Mouse (Mus musculus) cerebellum, postnatal 4 days (tissue): ENCODE results near the gene Psg16.
A peak's percentile ranks its signal among the peaks of the same experiment; 100 is the strongest.
"Not testable (repeated sequence)": the region's sequence is repeated elsewhere in the genome, so short reads cannot be mapped to it uniquely, and the experiment has no call there.

Experiments
- DNase-seq, 2 experiments: peaks; one replicate each; pipeline ENCODE4 v3.0.0; 2022; ENCODE audit warnings: low spot score in 2 of 2, mixed read lengths in 1 of 2

The Psg16 gene

DNA sequence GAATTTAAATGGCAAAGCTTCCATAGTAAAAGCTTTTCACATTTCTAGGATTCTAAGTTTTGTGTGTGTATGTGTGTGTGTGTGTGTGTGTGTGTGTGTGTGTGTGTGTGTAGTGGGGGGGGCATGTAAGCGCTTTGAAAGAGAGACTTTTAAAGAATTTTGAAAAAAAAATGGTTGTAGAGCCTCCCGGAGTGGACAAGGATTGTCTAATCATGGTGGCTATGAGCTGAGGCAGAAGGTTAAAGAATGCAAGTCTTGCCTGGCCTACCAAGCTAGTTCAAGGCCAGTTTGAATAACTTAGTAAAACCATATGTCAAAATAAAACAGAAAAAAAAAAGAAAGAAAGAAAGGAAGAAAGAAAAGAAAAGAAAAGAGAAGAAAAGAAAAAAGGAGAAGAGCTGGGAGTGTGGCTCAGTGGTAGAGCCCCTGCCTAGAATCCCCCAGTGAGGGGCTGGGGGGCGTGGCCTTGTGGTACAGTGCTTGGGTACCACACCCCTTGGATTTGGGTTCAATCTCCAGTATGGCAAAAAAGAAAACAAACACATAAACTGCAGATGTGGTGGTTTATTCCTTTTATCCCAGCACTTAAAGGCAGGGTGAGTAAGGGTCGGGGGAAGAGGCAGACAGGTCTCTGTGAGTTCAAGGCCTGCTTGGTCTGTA lies 18.4 kb upstream of the Psg16 start:
- DNase-seq, result no peak

DNA sequence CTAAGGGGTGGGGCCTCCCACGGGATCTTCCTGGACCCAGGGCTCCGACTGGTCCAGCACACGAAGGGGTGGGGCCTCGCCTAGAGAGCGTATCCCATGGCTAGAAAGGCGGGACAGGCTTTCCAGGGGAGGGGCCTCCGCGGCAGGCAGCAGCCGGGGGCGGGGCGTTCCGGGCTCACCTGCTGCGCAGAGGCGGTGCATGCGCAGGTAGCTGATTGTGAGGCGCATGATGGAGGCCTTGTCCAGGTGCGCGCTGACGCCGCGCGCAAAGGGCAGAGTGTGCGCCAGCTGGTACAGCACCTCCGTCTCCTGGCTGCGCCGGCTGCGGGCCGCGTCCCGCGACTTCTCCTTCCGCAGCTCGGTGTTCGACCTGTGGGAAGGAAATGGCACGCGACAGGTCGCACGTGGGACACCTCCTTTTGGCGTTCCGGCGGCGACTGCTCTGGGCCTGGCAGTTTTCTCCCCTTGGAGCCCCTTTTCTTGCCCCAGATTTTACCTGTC lies 17.7 kb upstream of the Psg16 start:
- peak; percentile 53 to 64 for DNase-seq

DNA sequence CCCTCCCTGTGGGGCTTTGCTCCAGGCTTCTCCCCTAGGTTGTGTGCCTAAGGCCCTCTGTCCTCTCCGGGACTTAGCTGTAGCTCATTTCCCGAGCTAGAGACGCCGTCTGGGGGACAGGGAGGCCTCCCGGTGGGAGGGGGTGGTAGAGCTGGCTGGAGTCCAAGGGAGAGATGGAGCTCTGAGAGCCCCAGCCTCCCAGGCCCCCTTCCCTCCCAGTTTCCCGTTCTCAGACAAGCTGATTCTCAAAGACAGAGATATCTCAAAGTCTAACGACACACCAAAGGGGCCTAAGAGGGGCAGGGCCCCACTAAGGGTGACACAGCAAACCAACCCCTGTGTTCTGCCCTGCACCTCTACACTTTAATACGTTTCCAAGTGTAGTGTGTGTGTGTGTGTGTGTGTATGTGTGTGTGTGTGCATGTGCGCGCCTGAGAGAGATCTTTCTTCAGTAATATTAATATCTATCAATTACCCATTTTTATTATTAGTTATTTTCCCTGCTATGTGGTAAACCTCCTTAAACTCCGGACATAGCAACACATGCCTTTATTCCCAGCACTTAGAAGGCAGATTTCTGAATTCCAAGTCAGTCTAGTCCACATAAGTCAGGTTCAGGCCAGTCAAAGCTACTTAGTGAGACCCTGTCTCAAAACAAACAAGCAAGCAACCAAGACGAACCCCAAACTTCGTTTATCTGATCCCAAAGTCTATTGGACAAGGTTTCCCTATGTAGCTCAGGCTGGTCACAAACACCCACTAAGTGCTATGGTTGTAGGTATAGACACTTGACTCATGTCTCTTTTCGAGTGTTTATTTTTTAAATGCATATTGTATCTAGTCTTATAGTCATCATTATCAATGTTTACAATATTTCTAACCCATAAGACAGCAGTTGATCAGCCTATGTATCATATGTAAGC lies 17.0 kb upstream of the Psg16 start:
- DNase-seq, result no peak

- no peak for DNase-seq
Observed at GRCm38 (mm10) chr7:17058071-17058689, 15.7 kb upstream of the Psg16 start.

GRCm38 (mm10) chr7:17058816-17059462 lies 14.9 kb upstream of the Psg16 start:
- DNase-seq, result no peak

GRCm38 (mm10) chr7:17059463-17059844 lies 14.4 kb upstream of the Psg16 start:
- no peak for DNase-seq

DNA sequence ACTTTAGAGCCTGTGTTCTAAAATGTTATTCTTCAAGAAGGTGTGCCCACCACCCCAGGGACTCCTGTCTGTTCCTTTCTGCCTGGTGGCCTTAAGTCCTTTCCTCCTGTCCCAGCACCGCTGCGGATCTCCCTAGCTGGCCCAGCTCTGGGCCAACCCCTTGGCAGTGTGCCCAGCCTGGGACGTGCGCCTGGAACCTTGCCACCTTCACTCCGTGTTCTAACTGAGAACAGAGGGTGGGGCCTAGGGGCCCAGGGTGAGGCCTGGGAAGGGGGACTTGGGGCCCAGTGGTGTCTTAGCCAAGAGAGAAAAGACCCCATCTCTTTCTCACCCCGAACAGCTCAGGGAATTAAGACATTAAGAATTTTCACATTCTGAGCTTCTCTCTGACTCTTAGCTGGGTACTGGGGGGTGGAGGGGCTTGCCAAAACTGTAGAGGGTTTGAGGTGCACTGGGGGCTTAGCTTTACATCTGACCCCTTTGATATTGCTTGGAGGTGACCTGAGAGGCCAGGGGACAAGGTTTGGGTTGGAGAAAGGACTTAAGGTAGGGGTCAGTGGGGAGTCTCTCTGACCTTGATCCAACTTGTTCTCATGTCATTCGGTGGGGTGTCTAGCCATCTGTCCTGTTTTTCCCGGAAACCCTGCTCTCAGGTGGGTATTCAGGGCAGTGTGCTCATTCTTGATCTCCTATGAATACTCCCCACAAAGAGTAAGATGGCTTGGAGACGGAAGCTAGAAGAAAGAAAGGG lies 13.6 kb upstream of the Psg16 start:
- peak; percentile 80 to 88 for DNase-seq

GRCm38 (mm10) chr7:17060782-17061605 lies 12.8 kb upstream of the Psg16 start:
- no peak for DNase-seq

- DNase-seq, result peak; percentile 60 to 61
Observed at GRCm38 (mm10) chr7:17062389-17062788, 11.5 kb upstream of the Psg16 start, which contains the start of gene Hif3a. Hif3a (minus strand) TSS chr7:17062427.

DNA sequence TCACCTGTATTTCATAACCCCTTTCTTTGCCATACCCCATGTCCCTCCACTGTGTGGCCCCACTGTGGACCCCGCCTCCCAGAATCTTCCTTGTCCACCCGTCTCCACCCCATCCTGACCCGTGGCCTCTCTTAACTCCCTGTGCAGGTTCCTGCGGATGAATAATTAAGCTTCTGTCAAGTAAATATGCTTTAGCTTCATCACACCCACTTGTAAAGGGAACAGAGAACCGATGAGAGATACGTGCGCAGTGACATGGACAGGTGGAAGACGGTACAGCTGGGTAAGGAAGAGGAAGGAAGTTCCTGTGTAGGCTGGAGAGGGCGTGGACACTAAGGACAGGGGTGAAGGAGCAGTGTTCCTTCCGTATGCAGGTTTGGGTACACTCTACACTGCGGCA lies 11.0 kb upstream of the Psg16 start:
- no peak for DNase-seq

GRCm38 (mm10) chr7:17065620-17066019 lies 8.2 kb upstream of the Psg16 start:
- no peak for DNase-seq

DNA sequence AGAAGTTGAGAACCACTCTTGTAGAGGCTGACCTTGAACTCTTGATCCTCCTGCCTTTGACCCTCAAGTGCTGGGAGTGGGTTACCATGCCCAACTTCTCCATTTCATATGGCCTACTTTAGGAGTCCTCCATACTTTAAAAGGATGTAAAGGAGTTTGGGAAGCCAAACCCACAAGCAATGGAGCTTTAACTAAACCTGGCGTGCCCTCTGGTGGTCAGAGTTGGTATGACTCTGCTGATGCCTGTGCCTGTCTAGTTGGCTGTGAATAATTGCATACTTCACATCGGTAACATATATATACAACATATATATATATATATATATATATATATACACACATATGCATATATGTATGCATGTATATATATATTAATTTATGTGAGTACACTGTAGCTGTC lies 7.4 kb upstream of the Psg16 start:
- peak; percentile 52 to 86 for DNase-seq

DNA sequence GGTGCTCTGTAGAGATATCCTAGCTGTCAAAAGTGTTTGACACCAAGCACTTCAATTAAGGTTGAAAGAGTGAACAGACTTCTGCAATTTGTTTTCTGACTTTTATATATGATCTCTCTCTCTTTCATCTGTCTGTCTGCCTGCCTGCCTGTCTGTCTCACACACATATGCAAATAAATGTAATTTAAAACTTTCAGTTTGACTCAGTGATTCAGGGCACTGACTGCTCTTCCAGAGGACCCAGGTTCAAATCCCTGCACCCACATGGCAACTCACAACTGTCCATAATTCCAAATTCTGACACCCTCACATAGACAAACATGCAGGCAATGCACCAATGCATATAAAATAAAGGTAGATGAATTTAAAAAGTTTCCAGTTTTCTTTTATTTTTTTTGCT lies 6.8 kb upstream of the Psg16 start:
- no peak for DNase-seq

GRCm38 (mm10) chr7:17067651-17068050 lies 6.2 kb upstream of the Psg16 start:
- DNase-seq, result not testable (repeated sequence)

GRCm38 (mm10) chr7:17073513-17073903 lies 332 bp upstream of the Psg16 start:
- DNase-seq, result no peak

- DNase-seq, result no peak
Observed at GRCm38 (mm10) chr7:17076542-17076941, 2.7 kb downstream of the Psg16 start.

- DNase-seq, result no peak
Observed at GRCm38 (mm10) chr7:17078076-17078654, 4.3 kb downstream of the Psg16 start.

DNA sequence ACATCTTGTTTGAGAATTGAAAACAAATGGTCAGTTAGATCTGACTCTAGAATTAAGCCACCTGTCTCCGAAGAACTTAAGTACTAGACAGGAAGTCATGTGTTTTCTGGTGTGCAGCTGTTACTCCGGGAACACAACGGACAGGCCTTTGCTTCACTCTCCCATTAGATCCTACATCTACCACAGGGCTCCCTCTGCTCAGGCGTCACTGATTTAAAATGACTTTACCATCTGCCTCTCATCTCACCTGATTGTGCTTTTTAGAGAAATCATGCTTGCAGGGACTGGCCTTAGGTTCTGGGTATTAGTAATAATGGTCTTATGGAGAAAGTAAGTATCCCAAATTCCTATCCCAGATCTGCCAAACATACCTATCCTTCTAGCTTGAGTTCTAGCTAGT lies 8.9 kb downstream of the Psg16 start:
- DNase-seq, result no peak

GRCm38 (mm10) chr7:17087731-17088130 lies 13.9 kb downstream of the Psg16 start:
- no peak for DNase-seq

GRCm38 (mm10) chr7:17090058-17090585 lies 16.3 kb downstream of the Psg16 start:
- no peak for DNase-seq
